Mouse (Mus musculus): ENCODE results near the gene Ggn.
"Not testable (repeated sequence)": the region's sequence is repeated elsewhere in the genome, so short reads cannot be mapped to it uniquely, and the experiment has no call there.

Gene Ggn

GRCm38 (mm10) chr7:29170066-29170754 is at the start of gene Ggn, which contains the start of gene Spred3:
Ggn (plus strand) TSS chr7:29170210.
Spred3 (minus strand) TSS chr7:29170411.
- DNase-seq (ENCODE audit: low read depth, low spot score), result peak; percentile 53

GRCm38 (mm10) chr7:29122821-29123220 is 47.2 kb upstream of the Ggn start:
- no peak for DNase-seq (ENCODE audit: low read depth, low spot score)

- DNase-seq (ENCODE audit: low read depth, low spot score), result no peak
Observed at GRCm38 (mm10) chr7:29123531-29124358, 46.3 kb upstream of the Ggn start.

GRCm38 (mm10) chr7:29124970-29125369 is 45.0 kb upstream of the Ggn start, which contains the start of gene Ryr1:
Ryr1 (minus strand) TSS chr7:29125179.
- DNase-seq (ENCODE audit: low read depth, low spot score), result peak; percentile 64

GRCm38 (mm10) chr7:29126173-29126915 is 43.7 kb upstream of the Ggn start:
- peak; percentile 74 for DNase-seq (ENCODE audit: low read depth, low spot score)

- no peak for DNase-seq (ENCODE audit: low read depth, low spot score)
Observed at GRCm38 (mm10) chr7:29128725-29129124, 41.3 kb upstream of the Ggn start.

GRCm38 (mm10) chr7:29134230-29134629 is 35.8 kb upstream of the Ggn start:
- no peak for DNase-seq (ENCODE audit: low read depth, low spot score)

- no peak for DNase-seq (ENCODE audit: low read depth, low spot score)
Observed at GRCm38 (mm10) chr7:29134693-29135386, 35.2 kb upstream of the Ggn start, which contains the start of gene Rasgrp4. Rasgrp4 (plus strand) TSS chr7:29134851.

GRCm38 (mm10) chr7:29137429-29137828 is 32.6 kb upstream of the Ggn start:
- no peak for DNase-seq (ENCODE audit: low read depth, low spot score)

- DNase-seq (ENCODE audit: low read depth, low spot score), result not testable (repeated sequence)
Observed at GRCm38 (mm10) chr7:29139237-29139636, 30.8 kb upstream of the Ggn start.

- no peak for DNase-seq (ENCODE audit: low read depth, low spot score)
Observed at GRCm38 (mm10) chr7:29141416-29141815, 28.6 kb upstream of the Ggn start.

GRCm38 (mm10) chr7:29144006-29144405 is 26.0 kb upstream of the Ggn start:
- DNase-seq (ENCODE audit: low read depth, low spot score), result no peak

- no peak for DNase-seq (ENCODE audit: low read depth, low spot score)
Observed at GRCm38 (mm10) chr7:29146625-29147367, 23.2 kb upstream of the Ggn start.

GRCm38 (mm10) chr7:29148771-29149170 is 21.2 kb upstream of the Ggn start:
- no peak for DNase-seq (ENCODE audit: low read depth, low spot score)

GRCm38 (mm10) chr7:29151486-29151885 is 18.5 kb upstream of the Ggn start:
- DNase-seq (ENCODE audit: low read depth, low spot score), result no peak

GRCm38 (mm10) chr7:29154018-29154720 is 15.8 kb upstream of the Ggn start:
- no peak for DNase-seq (ENCODE audit: low read depth, low spot score)

GRCm38 (mm10) chr7:29155196-29155837 is 14.7 kb upstream of the Ggn start:
- peak; percentile 70 for DNase-seq (ENCODE audit: low read depth, low spot score)

- peak; percentile 85 for DNase-seq (ENCODE audit: low read depth, low spot score)
Observed at GRCm38 (mm10) chr7:29155838-29156782, 13.9 kb upstream of the Ggn start, which contains the start of gene Fam98c. Fam98c (minus strand) TSS chr7:29156234.

Data from forelimb bud, embryonic 11.5 days (tissue).